Mouse (Mus musculus) erythroblast, embryonic 14.5 days (primary cell): Measurements from ENCODE around the gene Sntb2.

Experiments used
- GATA1 ChIP-seq: IDR thresholded peaks from 2 replicates; pipeline ENCODE4 v1.6.1; 2012; ENCODE audit warnings: low read length, inconsistent platforms, mixed read lengths
- TAL1 ChIP-seq: IDR thresholded peaks from 3 replicates; pipeline ENCODE4 v1.6.1; 2012; ENCODE audit warnings: low read length, inconsistent platforms, mixed read lengths

- no peak for TF ChIP-seq GATA1
- no peak for TF ChIP-seq TAL1
Observed at GRCm38 (mm10) chr8:106919721-106920394, 15.7 kb upstream of the Sntb2 start.
